Mouse (Mus musculus) neural tube, embryonic 11.5 days (tissue): ENCODE data around the gene Cerk. TPM values are rescaled to one million over a fixed set of nuclear protein-coding genes. Genes with fewer than 3 reads are reported as not detected.
"Not testable (repeated sequence)": the region's sequence is repeated elsewhere in the genome, so short reads cannot be mapped to it uniquely, and the experiment has no call there.

Experiments
- ATAC-seq: fragments of 200-750 bp; cut with Nextera tagmentation; 2 replicates; pipeline ENCODE4 v1.8.0; 2017; ENCODE audit warnings: moderate number of reproducible peaks, mild to moderate bottlenecking, moderate TSS enrichment, moderate library complexity; ENCODE audit not compliant: insufficient read depth, low FRiP score, low TSS enrichment
- DNase-seq: peaks from one replicate; pipeline ENCODE4 v3.0.0-alpha.2; 2015; ENCODE audit warnings: low spot score
- H3K27ac ChIP-seq: fragments of 300-500 bp; sonication (generic); 2 replicates; pipeline ENCODE4 v1.5.1; 2014; ENCODE audit warnings: low read depth, mild to moderate bottlenecking, low read length
- H3K27me3 ChIP-seq: fragments of 300-500 bp; sonication (generic); 2 replicates; pipeline ENCODE4 v1.6.1; 2014; ENCODE audit warnings: mild to moderate bottlenecking, low read length, mixed read lengths; ENCODE audit not compliant: control insufficient read depth, insufficient read depth
- H3K36me3 ChIP-seq: fragments of 300-500 bp; sonication (generic); 2 replicates; pipeline ENCODE4 v1.6.1; 2014; ENCODE audit warnings: mild to moderate bottlenecking, low read length, moderate library complexity, mixed read lengths; ENCODE audit not compliant: control insufficient read depth, insufficient read depth
- H3K4me1 ChIP-seq: fragments of 300-500 bp; sonication (generic); 2 replicates; pipeline ENCODE4 v1.6.1; 2014; ENCODE audit warnings: low read length, mixed read lengths; ENCODE audit not compliant: control insufficient read depth, insufficient read depth
- H3K4me2 ChIP-seq: fragments of 300-500 bp; sonication (generic); 2 replicates; pipeline ENCODE4 v1.6.1; 2014; ENCODE audit warnings: low read depth, mild to moderate bottlenecking, moderate library complexity
- H3K4me3 ChIP-seq: fragments of 300-500 bp; sonication (generic); 2 replicates; pipeline ENCODE4 v1.5.1; 2014; ENCODE audit warnings: low read depth, low read length
- H3K9ac ChIP-seq: fragments of 300-500 bp; sonication (generic); 2 replicates; pipeline ENCODE4 v1.6.1; 2014; ENCODE audit warnings: mild to moderate bottlenecking, low read length
- H3K9me3 ChIP-seq: fragments of 300-500 bp; sonication (generic); 2 replicates; pipeline ENCODE4 v1.6.1; 2016; ENCODE audit warnings: low read length; ENCODE audit not compliant: control insufficient read depth
- WGBS: fragments of 180-500 bp; shearing (Covaris S2); extraction: QIAGEN DNeasy Blood & Tissue Kit; methylation state at CpG from one replicate; pipeline ENCODE4 v1.1.7; 2014; 5-methylcytosine and 5-hydroxymethylcytosine counted together
- polyA plus RNA-seq: library from polyadenylated mRNA; unstranded; fragments of >200 nt; fragmentation: Nextera tagmentation; extraction: Ambion mirVana; gene quantifications from 2 replicates; pipeline ENCODE4 v1.2.1, GENCODE M21; 2014

The Cerk gene
- polyA plus RNA-seq, 1 experiment from 2014 or later = 26.8 TPM

DNA sequence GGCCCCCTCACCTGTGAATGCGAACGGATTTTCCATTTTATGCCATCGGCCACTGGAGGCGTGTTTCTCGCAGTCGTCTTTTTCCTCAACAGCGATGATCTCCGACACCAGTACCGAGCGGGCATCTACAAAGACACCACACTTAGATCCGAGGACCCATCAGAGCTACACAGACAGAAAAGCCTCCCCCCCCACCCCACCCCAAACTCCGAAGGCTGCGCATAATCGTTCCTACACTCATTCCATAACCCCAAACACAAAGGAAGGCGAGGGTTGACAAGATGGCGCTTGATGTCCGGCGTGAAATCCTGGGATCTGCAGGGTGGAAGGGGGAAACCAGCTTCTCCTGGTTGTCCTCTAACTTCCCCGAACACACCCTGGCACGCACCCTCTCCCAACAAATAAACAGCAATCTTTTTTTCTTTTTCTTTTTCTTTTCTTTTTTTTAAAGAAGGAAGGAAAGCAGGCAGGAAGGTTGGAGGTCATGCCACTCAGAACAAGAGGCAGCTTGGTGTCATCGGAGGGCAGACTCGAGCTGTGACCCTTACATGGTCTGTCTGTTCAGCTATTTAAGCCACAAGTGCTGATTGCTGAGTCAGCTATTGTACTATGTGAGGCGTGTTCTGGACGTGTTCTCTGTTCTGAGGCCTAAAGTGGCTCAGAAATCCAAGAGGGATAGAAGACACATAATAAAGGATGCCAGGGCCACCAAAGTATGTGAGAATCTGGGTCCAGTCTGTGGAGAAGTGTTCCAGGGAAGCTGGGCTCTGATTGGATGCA is 19.9 kb downstream of the Cerk start:
- no peak overlapping the region for H3K27ac ChIP-seq
- H3K9me3 ChIP-seq = no peaks in the 10 kb centered on the region
- peaks cover 4% of the 10 kb centered on the region; the same call in 1 of the 2 replicates for H3K36me3 ChIP-seq
- no peak overlapping the region for H3K4me2 ChIP-seq
- no peaks in the 10 kb centered on the region for H3K27me3 ChIP-seq
- DNase-seq = no peak
- H3K4me3 ChIP-seq = no peak overlapping the region
- peaks cover 4% of the 10 kb centered on the region; the same call in 1 of the 2 replicates for H3K4me1 ChIP-seq
- ATAC-seq = no peak
- WGBS = 90% methylated on average over 24 of the region's 24 CpGs
- no peak overlapping the region for H3K9ac ChIP-seq

DNA sequence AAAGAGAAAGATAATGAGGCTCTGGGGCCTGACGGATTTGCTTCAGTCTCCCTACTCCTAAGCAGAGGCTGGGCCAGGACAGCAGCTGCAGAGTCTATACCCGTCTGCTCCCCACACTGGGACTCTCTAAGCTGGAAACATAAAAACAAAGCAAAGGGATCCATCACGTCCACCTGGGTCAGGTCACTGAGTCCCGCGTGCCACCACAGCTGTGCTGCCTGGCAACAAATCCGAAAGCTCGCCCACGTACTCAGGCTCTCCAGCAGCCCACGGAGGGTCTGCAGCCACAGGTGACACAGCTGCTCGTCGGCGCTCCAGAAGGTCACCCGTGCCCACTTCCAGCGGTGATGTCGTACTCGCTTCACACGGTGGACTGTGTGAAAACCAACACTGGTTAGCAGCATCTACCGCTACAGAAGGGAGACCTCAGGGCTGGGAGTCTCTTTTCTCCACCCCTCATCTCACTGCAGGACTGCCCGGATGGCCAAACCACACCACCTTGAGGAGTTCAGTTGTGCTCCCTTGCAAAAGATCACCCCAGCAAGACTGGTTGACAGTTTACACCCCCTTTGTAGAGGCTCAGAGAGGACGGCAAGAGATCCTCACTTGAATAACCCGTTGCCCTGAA is 21.1 kb downstream of the Cerk start:
- WGBS = 84% methylated on average over 21 of the region's 21 CpGs
- no peaks in the 10 kb centered on the region for H3K27me3 ChIP-seq
- no peak overlapping the region for H3K4me2 ChIP-seq
- ATAC-seq = no peak
- H3K4me3 ChIP-seq = no peak overlapping the region
- H3K27ac ChIP-seq = no peak overlapping the region
- DNase-seq = no peak
- peaks cover 4% of the 10 kb centered on the region; the same call in 1 of the 2 replicates for H3K4me1 ChIP-seq
- no peaks in the 10 kb centered on the region for H3K9me3 ChIP-seq
- no peak overlapping the region for H3K9ac ChIP-seq
- peaks cover 4% of the 10 kb centered on the region; the same call in 1 of the 2 replicates for H3K36me3 ChIP-seq

DNA sequence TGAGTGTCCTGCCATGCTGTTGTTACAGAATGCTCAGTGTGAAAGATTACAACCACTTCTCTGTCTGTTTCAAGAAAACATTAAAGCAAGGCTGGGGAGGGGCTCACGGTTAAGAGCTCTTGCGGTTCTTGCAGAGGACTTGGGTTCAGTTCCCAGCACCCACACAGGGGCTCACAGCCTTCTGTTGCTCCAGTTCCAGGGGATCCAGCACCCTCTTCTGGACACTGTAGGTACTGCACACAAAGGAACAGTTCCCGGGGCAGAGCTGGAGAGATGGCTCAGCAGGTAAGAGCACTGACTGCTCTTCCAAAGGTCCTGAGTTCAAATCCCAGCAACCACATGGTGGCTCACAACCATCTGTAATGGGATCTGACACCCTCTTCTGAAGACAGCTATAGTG is 24.1 kb downstream of the Cerk start:
- not testable (repeated sequence) for DNase-seq, H3K27me3 ChIP-seq, H3K9ac ChIP-seq, H3K9me3 ChIP-seq, H3K4me3 ChIP-seq, H3K36me3 ChIP-seq, H3K4me1 ChIP-seq, H3K4me2 ChIP-seq, ATAC-seq, H3K27ac ChIP-seq
- 95% methylated on average over 3 of the region's 3 CpGs for WGBS

DNA sequence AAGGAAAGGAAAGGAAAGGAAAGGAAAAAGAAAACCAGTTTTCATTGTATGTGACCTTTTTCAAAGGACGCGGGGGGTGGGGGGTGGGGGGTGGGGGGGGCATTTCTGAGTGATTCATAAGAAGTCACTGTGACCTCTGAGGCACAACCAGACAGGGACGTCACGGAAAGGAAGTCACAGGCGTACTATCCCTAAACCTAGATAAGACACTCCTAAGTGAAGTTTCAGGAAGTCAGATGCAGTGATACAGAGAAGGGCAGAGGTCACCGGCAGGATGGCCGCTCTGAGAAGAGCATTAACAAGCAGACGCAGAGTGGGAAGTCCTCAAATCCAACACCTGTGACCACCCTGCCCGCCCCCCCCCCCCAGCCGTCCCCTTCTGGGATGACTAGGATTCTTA is 25.0 kb downstream of the Cerk start:
- peaks cover 4% of the 10 kb centered on the region for H3K36me3 ChIP-seq
- no peaks in the 10 kb centered on the region for H3K9me3 ChIP-seq
- DNase-seq (no peak), ATAC-seq (no peak)
- H3K27me3 ChIP-seq = no peaks in the 10 kb centered on the region
- H3K9ac ChIP-seq = no peak overlapping the region
- 83% methylated on average over 10 of the region's 10 CpGs for WGBS
- H3K4me1 ChIP-seq = no peaks in the 10 kb centered on the region
- H3K4me3 ChIP-seq = no peak overlapping the region
- no peak overlapping the region for H3K4me2 ChIP-seq
- no peak overlapping the region for H3K27ac ChIP-seq

DNA sequence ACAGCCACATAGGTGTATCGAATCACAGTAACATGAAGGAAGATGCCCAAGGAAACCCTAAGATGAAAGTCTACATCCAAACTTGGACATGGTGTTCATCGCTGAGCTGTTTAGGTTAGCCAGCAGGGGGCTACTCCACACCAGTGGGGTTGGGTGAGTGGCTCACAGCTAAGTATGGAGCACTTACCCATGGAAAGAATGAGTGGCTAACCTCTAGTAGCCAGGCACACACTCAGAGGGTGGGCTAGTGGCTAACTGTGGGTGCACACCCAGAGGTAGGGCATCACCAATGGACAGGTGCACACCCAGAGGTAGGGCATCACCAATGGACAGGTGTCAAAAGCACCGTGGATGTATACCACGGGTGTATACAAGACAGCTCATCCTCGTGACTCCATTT is 26.2 kb downstream of the Cerk start:
- H3K36me3 ChIP-seq = peaks cover 4% of the 10 kb centered on the region
- no peak for ATAC-seq
- H3K27ac ChIP-seq = no peak overlapping the region
- H3K4me2 ChIP-seq = no peak overlapping the region
- no peak overlapping the region for H3K4me3 ChIP-seq
- H3K27me3 ChIP-seq = no peaks in the 10 kb centered on the region
- H3K9ac ChIP-seq = no peak overlapping the region
- 90% methylated on average over 5 of the region's 5 CpGs for WGBS
- H3K9me3 ChIP-seq = no peaks in the 10 kb centered on the region
- no peak for DNase-seq
- no peaks in the 10 kb centered on the region for H3K4me1 ChIP-seq

DNA sequence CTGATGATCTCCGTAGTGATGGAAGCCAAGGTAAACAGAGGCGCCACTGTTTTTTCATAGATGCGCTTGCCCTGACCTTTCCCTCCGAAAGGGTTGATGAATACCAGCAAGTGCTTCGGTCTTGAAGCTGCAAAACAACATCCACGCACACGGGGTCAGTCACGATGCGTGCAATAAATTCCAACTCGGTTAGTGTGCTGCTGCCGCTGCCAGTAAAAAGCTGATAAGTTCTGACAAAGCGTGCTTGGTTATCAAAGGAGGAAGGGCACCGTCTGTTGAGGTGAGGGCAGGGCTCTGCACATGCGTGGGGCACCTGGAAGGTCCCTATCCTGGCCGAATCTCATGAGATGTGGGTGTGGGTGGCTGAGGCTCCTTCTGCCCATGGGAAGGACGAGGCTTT is 26.8 kb downstream of the Cerk start:
- DNase-seq (no peak), ATAC-seq (no peak)
- Histone ChIP-seq H3K4me1 (no peaks in the 10 kb centered on the region), H3K27ac (no peak overlapping the region), H3K4me3 (no peak overlapping the region), H3K4me2 (no peak overlapping the region), H3K36me3 (peaks cover 8% of the 10 kb centered on the region), H3K9ac (no peak overlapping the region), H3K9me3 (no peaks in the 10 kb centered on the region), H3K27me3 (no peaks in the 10 kb centered on the region)
- 88% methylated on average over 16 of the region's 16 CpGs for WGBS

DNA sequence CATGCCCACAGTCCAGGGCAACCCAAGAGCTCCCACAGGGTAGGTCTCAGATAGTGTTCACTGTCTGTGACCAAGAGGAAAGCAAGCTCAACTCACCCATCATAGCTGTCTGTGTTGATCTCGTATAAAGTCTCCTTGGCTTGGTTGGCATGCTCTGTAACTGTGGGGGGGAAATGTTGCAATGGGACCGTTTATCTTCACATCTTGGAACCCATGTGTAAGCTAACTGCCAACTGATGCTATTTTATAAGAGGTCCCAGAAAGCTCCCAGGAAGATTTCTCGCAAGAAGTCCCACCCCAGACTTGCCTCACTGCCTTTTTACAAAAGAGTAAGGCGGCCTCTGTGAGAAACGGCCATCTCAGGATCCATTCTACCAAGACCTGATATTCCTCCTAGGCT is 29.4 kb downstream of the Cerk start:
- ATAC-seq = no peak
- no peak for DNase-seq
- H3K4me3 ChIP-seq = no peak overlapping the region
- H3K27me3 ChIP-seq = no peaks in the 10 kb centered on the region
- 87% methylated on average over 5 of the region's 5 CpGs for WGBS
- peaks cover 5% of the 10 kb centered on the region; the same call in 1 of the 2 replicates for H3K36me3 ChIP-seq
- H3K9me3 ChIP-seq = no peaks in the 10 kb centered on the region
- no peak overlapping the region for H3K9ac ChIP-seq
- no peak overlapping the region for H3K4me2 ChIP-seq
- no peak overlapping the region for H3K27ac ChIP-seq
- no peaks in the 10 kb centered on the region for H3K4me1 ChIP-seq

DNA sequence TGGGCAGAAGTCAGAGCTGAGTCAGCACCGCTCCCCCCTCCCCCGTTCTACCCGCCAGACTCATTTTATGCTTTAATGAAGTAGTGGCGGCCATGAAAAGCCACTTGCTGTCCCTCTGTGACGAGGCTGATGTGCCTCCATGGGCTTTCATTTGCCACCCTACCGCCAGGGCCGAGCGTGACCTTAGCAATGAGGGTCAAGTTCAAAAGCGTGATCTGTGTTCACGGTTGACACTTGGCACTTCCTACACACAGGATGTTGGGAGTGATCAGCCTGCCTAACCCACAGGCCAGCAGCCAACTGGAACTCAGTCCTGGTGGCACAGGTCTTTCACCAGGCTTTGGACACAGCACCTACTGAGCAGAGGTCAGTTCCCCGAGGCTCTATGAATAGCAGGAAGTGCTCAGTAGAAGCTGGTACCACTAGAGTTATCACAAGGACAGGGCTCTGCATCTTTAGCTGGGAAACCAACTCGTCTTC is 32.4 kb downstream of the Cerk start:
- 83% methylated on average over 12 of the region's 12 CpGs for WGBS

DNA sequence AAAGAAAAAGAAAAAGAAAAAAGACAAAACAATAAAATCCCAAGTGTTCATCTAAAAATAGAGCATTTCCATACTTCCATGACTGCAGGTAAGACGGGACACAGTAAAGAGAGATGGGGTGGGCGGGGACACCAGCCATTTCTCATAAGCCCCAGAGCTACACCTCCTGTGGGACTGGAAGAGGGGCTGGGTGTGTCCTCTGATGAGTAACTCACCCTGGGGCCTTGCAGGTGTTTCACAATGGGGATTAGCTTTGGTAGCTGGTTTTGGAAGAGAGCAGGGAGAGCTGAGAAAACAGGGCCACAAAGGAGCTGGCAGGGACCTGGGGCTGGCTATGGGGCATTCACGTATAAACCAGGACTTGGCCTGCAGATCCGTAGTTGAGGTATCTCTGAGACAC is 35.3 kb downstream of the Cerk start:
- Histone ChIP-seq H3K4me1 (no peaks in the 10 kb centered on the region), H3K36me3 (peaks cover 4% of the 10 kb centered on the region), H3K4me2 (no peak overlapping the region), H3K27me3 (no peaks in the 10 kb centered on the region), H3K27ac (no peak overlapping the region), H3K4me3 (no peak overlapping the region), H3K9ac (no peak overlapping the region), H3K9me3 (no peaks in the 10 kb centered on the region)
- DNase-seq = no peak
- ATAC-seq = no peak
- 88% methylated on average over 4 of the region's 4 CpGs for WGBS

More for the DNA sequence above, 32.4 kb downstream of the Cerk start:
- no peaks in the 10 kb centered on the region for H3K4me1 ChIP-seq
- H3K27ac ChIP-seq = no peak overlapping the region
- peaks cover 4% of the 10 kb centered on the region; the same call in 1 of the 2 replicates for H3K36me3 ChIP-seq
- H3K4me2 ChIP-seq = no peak overlapping the region
- H3K9me3 ChIP-seq = no peaks in the 10 kb centered on the region
- H3K4me3 ChIP-seq = no peak overlapping the region
- no peak overlapping the region for H3K9ac ChIP-seq
- DNase-seq = no peak
- no peaks in the 10 kb centered on the region for H3K27me3 ChIP-seq
- ATAC-seq = no peak
